Mouse (Mus musculus) thymus, postnatal 0 days (tissue): Measurements from ENCODE around the gene Rbm4. TPM values are rescaled to one million over a fixed set of nuclear protein-coding genes. Genes with fewer than 3 reads are reported as not detected.

Source experiments
- DNase-seq: peaks from one replicate; pipeline ENCODE4 v3.0.0-alpha.2; 2015; ENCODE audit warnings: low spot score
- polyA plus RNA-seq: library from polyadenylated mRNA; unstranded; fragments of >200 nt; fragmentation: Nextera tagmentation; extraction: Ambion mirVana; gene quantifications from 2 replicates; pipeline ENCODE4 v1.2.1, GENCODE M21; 2015

Gene Rbm4
- polyA plus RNA-seq, 1 experiment from 2014 or later: 62.0 TPM

- DNase-seq: no peak
These were observed 52.2 kb downstream of the Rbm4 start for GRCm38 (mm10) chr19:4741482-4741881.

DNA sequence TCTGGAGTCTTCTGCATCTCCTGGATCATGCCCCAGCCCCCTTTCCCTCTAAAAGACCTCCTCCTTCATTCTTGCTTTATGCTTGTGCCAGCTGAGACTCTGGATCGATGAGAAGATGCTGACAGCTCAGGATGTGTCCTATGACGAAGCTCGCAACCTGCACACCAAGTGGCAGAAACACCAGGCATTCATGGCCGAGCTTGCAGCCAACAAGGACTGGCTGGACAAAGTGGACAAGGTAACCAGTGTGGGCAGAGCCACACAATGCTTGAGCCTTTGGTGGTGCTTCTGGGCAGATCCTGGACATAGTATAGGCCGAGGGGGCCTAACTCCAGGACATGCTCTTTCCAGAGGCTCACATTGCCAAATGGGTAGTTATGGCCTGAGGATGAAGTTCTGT, 53.9 kb downstream of the Rbm4 start:
- no peak for DNase-seq

DNA sequence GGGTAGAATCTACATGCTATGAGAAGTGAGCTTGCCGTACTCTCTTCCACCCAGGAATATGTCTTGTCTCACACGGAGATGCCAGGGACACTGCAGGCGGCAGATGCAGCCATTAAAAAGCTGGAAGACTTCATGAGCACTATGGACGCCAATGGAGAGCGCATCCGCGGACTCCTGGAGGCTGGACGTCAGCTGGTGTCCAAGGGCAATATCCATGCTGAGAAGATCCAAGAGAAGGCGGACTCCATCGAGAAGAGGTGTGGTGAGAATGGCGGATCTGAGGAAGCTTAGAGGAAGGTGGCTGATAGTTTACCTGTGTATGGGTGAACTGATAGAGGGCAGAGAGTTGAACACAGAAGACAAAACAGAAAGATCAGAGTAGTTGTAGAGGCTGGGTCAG, 54.6 kb downstream of the Rbm4 start:
- DNase-seq: no peak

DNA sequence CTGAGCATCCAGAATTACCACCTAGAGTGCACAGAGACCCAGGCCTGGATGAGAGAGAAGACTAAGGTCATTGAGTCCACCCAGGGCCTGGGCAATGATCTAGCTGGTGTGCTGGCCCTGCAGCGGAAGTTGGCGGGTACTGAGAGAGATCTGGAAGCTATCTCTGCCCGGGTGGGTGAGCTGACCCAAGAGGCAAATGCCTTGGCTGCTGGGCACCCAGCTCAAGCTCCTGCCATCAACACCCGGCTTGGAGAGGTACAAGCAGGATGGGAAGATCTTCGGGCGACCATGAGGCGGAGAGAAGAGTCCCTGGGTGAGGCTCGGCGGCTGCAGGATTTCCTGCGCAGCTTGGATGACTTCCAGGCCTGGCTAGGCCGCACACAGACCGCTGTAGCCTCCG, 55.8 kb downstream of the Rbm4 start:
- no peak for DNase-seq

Other genes starting within 250 kb of the Rbm4 start
- gene Lrfn4, start 178.2 kb downstream of the Rbm4 start, polyA plus RNA-seq: 1.4 and 1.8 TPM in 2 replicates
- gene Rce1, start 168.3 kb downstream of the Rbm4 start, polyA plus RNA-seq: 51.0 and 51.9 TPM in 2 replicates
- 1.9 and 2.8 TPM in 2 replicates for gene Gm960, start 95.2 kb downstream of the Rbm4 start, polyA plus RNA-seq
- 0.09 and 0.13 TPM in 2 replicates for gene Sptbn2, start 82.7 kb downstream of the Rbm4 start, polyA plus RNA-seq
- gene Rbm4b, start 37.4 kb downstream of the Rbm4 start, polyA plus RNA-seq: 39.1 and 49.0 TPM in 2 replicates
- gene Gm21992, start 17.7 kb upstream of the Rbm4 start, polyA plus RNA-seq: 35.6 and 36.7 TPM in 2 replicates
- gene Rbm14, start 17.7 kb upstream of the Rbm4 start, polyA plus RNA-seq: 51.4 and 67.4 TPM in 2 replicates
- 41.1 and 43.4 TPM in 2 replicates for gene Ccs, start 45.4 kb upstream of the Rbm4 start, polyA plus RNA-seq
- 0.13 TPM in 1 of 2 replicates, not detected in the other for gene Ccdc87, start 45.5 kb upstream of the Rbm4 start, polyA plus RNA-seq
- gene Ctsf, start 61.2 kb upstream of the Rbm4 start, polyA plus RNA-seq: 11.3 and 12.4 TPM in 2 replicates
- gene Actn3, start 84.0 kb upstream of the Rbm4 start, polyA plus RNA-seq: 21.4 and 26.6 TPM in 2 replicates
- 10.2 and 12.6 TPM in 2 replicates for gene Zdhhc24, start 84.8 kb upstream of the Rbm4 start, polyA plus RNA-seq
- 1.4 and 2.2 TPM in 2 replicates for gene Bbs1, start 112.7 kb upstream of the Rbm4 start, polyA plus RNA-seq
- gene Dpp3, start 134.4 kb upstream of the Rbm4 start, polyA plus RNA-seq: 101 and 102 TPM in 2 replicates
- gene Peli3, start 149.2 kb upstream of the Rbm4 start, polyA plus RNA-seq: 0.47 and 0.81 TPM in 2 replicates
- gene Mrpl11, start 168.2 kb upstream of the Rbm4 start, polyA plus RNA-seq: 106 and 107 TPM in 2 replicates
- not detected in 2 replicates for gene Npas4, start 196.4 kb upstream of the Rbm4 start, polyA plus RNA-seq
- gene Slc29a2, start 230.0 kb upstream of the Rbm4 start, polyA plus RNA-seq: 1.5 and 1.7 TPM in 2 replicates
- 23.8 and 24.1 TPM in 2 replicates for gene B4gat1, start 244.9 kb upstream of the Rbm4 start, polyA plus RNA-seq
- 0.94 and 1.3 TPM in 2 replicates for gene AC124502.3, start 245.0 kb upstream of the Rbm4 start, polyA plus RNA-seq
- 66.4 and 67.6 TPM in 2 replicates for gene Brms1, start 247.5 kb upstream of the Rbm4 start, polyA plus RNA-seq